Mouse (Mus musculus) brain, embryonic 14.5 days (tissue): ENCODE data around the gene 4632433K11Rik. TPM values are rescaled to one million over a fixed set of nuclear protein-coding genes. Genes with fewer than 3 reads are reported as not detected.
"Not testable (repeated sequence)": the region's sequence is repeated elsewhere in the genome, so short reads cannot be mapped to it uniquely, and the experiment has no call there.

ENCODE experiments used
- DNase-seq: peaks from one replicate; pipeline ENCODE4 v3.0.0-alpha.2; 2011; ENCODE audit warnings: low read depth
- CTCF ChIP-seq: fragments of 200-500 bp; IDR thresholded peaks from 2 replicates; pipeline ENCODE4 v1.5.1; 2012; ENCODE audit warnings: inconsistent platforms, mild to moderate bottlenecking, moderate library complexity, borderline replicate concordance; ENCODE audit not compliant: insufficient read depth, insufficient read length; ENCODE audit errors: extremely low read depth
- POLR2A ChIP-seq: fragments of 200-500 bp; IDR thresholded peaks from 2 replicates; pipeline ENCODE4 v1.6.1; 2012; ENCODE audit warnings: mild to moderate bottlenecking, inconsistent platforms, borderline replicate concordance; ENCODE audit not compliant: poor library complexity, insufficient read depth, insufficient read length, severe bottlenecking; ENCODE audit errors: extremely low read depth
- polyA plus RNA-seq: library from polyadenylated mRNA; depleted of rRNA; stranded (reverse); fragments of >200 nt; gene quantifications from 2 replicates; pipeline ENCODE4 v1.2.3, GENCODE M21; 2012

4632433K11Rik gene
- polyA plus RNA-seq, 1 experiment = not detected

- no peak for DNase-seq
- TF ChIP-seq POLR2A (no peak), CTCF (no peak)
Observed at GRCm38 (mm10) chr7:5012681-5013513, 21.0 kb upstream of the 4632433K11Rik start.

- DNase-seq = peak; percentile 99
- TF ChIP-seq CTCF (no peak), POLR2A (peak; percentile 20; the same call in 1 of the 2 replicates)
Observed at GRCm38 (mm10) chr7:5014251-5015117, 19.4 kb upstream of the 4632433K11Rik start, which contains the start of the genes Zfp524 and Fiz1. Zfp524 (plus strand) TSS chr7:5014415. Fiz1 (minus strand) TSS chr7:5014697.

GRCm38 (mm10) chr7:5015118-5016001 is 18.6 kb upstream of the 4632433K11Rik start, which contains the start of gene Gm44973:
Gm44973 (plus strand) TSS chr7:5015496.
- TF ChIP-seq POLR2A (peak; percentile 55; the same call in 1 of the 2 replicates), CTCF (no peak)
- peak; percentile 98 for DNase-seq

- DNase-seq = no peak
- TF ChIP-seq CTCF (no peak), POLR2A (no peak)
Observed at GRCm38 (mm10) chr7:5016057-5016456, 17.9 kb upstream of the 4632433K11Rik start.

GRCm38 (mm10) chr7:5016920-5017319 is 17.0 kb upstream of the 4632433K11Rik start:
- DNase-seq = no peak
- TF ChIP-seq CTCF (no peak), POLR2A (no peak)

GRCm38 (mm10) chr7:5017352-5017751 is 16.6 kb upstream of the 4632433K11Rik start:
- no peak for DNase-seq
- TF ChIP-seq POLR2A = no peak
- TF ChIP-seq CTCF = peak; percentile 1; the same call in 1 of the 2 replicates

- no peak for TF ChIP-seq POLR2A
- TF ChIP-seq CTCF = no peak
- no peak for DNase-seq
Observed at GRCm38 (mm10) chr7:5017931-5018330, 16.0 kb upstream of the 4632433K11Rik start.

GRCm38 (mm10) chr7:5019576-5019975 is 14.3 kb upstream of the 4632433K11Rik start:
- DNase-seq = not testable (repeated sequence)

GRCm38 (mm10) chr7:5020000-5020681 is 13.8 kb upstream of the 4632433K11Rik start, which contains the start of the genes Zfp865 and Ccdc106:
Zfp865 (plus strand) TSS chr7:5020376.
Ccdc106 (plus strand) TSS chr7:5020553.
- peak; percentile 100 for DNase-seq
- TF ChIP-seq POLR2A (peak; percentile 56), CTCF (no peak)

GRCm38 (mm10) chr7:5020685-5021084 is 13.2 kb upstream of the 4632433K11Rik start:
- TF ChIP-seq CTCF = no peak
- TF ChIP-seq POLR2A = no peak
- no peak for DNase-seq

- TF ChIP-seq CTCF (no peak), POLR2A (no peak)
- no peak for DNase-seq
Observed at GRCm38 (mm10) chr7:5021197-5021596, 12.7 kb upstream of the 4632433K11Rik start.
